Mouse (Mus musculus): ENCODE measurements at regions not wholly inside any gene's neighbourhood (a gene's known extent, or its start where the extent isn't known, plus 50 kb on each side); places are given as distances from the start of the nearest gene placed in this dataset.
"Not testable (repeated sequence)": the region's sequence is repeated elsewhere in the genome, so short reads cannot be mapped to it uniquely, and the experiment has no call there.

DNA sequence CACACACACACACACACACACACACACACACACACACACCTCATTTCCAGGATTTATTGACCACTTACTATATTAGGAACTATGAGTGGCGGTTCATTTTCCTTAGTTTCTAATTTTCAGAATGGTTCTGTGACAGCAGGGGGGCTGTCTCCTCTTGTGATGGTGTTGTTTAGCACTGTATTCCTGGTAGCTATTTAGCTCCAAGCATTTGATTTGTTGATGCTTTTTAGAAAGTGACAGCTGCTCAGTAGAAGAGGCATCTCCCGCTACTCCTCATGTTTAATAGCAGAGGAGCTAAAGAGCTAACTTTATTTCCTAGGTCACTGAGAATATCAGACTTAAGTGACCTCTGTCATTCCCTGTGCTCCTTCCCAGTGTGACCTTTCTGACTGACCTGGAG lies 291.8 kb downstream of the Med10 start:
- H3K4me3 ChIP-seq (ENCODE audit: low read depth, low read length) = no peak overlapping the region
- TF ChIP-seq CTCF (IDR thresholded peaks at IDR 0.05; ENCODE audit: extremely low read depth, insufficient read length, insufficient replicate concordance, low read depth, low read length) = no peak
- no peak for TF ChIP-seq POLR2A (IDR thresholded peaks at IDR 0.05; ENCODE audit: low read depth, low read length)
- H3K36me3 ChIP-seq (ENCODE audit: control insufficient read depth, insufficient read depth, low read length) = no peaks in the 10 kb centered on the region
- H3K27me3 ChIP-seq (ENCODE audit: control insufficient read depth, insufficient read depth, low read length) = no peaks in the 10 kb centered on the region
- H3K27ac ChIP-seq (ENCODE audit: insufficient read depth, low read depth, low read length) = no peak overlapping the region
- WGBS = 58% methylated on average over 2 of the region's 2 CpGs
- no peaks in the 10 kb centered on the region for H3K4me1 ChIP-seq (ENCODE audit: control insufficient read depth, insufficient read depth, insufficient read length, low read length)

DNA sequence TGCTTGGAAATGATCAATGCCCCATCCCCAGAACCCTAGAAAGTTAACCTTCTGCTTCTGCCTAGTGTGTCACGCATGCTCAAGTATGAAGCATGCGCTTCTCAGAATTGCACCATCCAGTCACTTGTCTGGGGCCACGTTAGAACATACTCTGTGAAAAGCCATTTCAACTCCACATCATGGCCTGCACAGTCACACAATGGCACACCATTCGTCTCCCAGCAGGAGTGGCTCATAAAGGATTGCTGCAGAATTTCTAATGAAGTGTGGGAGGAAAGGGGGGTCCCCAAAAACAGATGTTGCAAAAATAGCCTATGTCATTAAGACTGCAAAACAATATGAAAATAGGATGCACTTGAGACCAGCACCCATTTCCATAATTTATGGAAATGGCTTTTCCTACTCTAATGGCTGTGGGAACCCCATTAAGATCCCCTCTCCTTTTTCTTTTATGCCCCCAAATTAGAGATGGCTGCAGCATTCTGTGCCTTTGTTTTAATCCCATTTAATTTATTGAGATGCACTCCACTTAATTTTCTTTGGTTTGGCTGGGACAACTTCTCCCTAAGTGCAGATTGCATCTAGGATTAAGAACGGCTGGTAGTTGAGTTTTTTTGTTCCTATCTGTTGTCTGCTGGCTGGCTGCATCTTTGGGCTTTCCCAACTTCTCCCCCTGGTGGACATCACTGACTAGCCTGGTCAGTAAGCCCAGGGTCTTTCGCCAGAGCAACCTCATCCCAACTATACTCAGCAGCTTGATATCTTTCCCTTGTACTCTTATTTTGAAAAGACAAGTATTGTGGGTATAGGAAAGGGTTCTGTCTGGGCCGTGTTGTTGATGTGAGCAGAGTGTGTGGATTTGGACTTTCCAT lies 294.5 kb downstream of the Med10 start:
- H3K27ac ChIP-seq (ENCODE audit: insufficient read depth, low read depth, low read length) = no peak overlapping the region
- no peak overlapping the region for H3K4me3 ChIP-seq (ENCODE audit: low read depth, low read length)
- no peaks in the 10 kb centered on the region for H3K36me3 ChIP-seq (ENCODE audit: control insufficient read depth, insufficient read depth, low read length)
- H3K4me1 ChIP-seq (ENCODE audit: control insufficient read depth, insufficient read depth, insufficient read length, low read length) = no peaks in the 10 kb centered on the region
- TF ChIP-seq POLR2A (IDR thresholded peaks at IDR 0.05; ENCODE audit: low read depth, low read length) (no peak), CTCF (IDR thresholded peaks at IDR 0.05; ENCODE audit: extremely low read depth, insufficient read length, insufficient replicate concordance, low read depth, low read length) (no peak)
- whole genome bisulfite sequencing = 64% methylated on average over 7 of the region's 7 CpGs
- no peaks in the 10 kb centered on the region for H3K27me3 ChIP-seq (ENCODE audit: control insufficient read depth, insufficient read depth, low read length)

DNA sequence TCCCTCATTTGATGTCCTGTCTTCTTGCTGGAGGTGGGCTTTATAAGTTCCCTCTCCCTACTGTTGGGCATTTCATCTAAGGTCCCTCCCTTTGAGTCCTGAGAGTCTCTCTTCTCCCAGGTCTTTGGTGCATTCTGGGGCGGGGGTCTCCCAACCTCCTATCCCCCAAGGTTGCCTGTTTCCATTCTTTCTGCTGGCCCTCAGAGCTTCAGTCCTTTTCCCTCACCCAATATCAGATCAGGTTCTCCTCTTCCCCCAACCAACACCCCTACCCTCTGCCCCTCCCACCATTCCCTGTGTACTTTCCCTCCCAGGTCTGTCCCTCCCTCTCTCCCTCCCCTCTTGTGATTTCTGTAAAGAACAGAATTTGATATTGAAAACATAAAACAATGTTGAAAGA lies 297.9 kb downstream of the Med10 start:
- 62% methylated on average over 1 of the region's 1 CpGs for WGBS
- not testable (repeated sequence) for H3K36me3 ChIP-seq (ENCODE audit: control insufficient read depth, insufficient read depth, low read length); H3K4me1 ChIP-seq (ENCODE audit: control insufficient read depth, insufficient read depth, insufficient read length, low read length); H3K27me3 ChIP-seq (ENCODE audit: control insufficient read depth, insufficient read depth, low read length); H3K4me3 ChIP-seq (ENCODE audit: low read depth, low read length); H3K27ac ChIP-seq (ENCODE audit: insufficient read depth, low read depth, low read length)

DNA sequence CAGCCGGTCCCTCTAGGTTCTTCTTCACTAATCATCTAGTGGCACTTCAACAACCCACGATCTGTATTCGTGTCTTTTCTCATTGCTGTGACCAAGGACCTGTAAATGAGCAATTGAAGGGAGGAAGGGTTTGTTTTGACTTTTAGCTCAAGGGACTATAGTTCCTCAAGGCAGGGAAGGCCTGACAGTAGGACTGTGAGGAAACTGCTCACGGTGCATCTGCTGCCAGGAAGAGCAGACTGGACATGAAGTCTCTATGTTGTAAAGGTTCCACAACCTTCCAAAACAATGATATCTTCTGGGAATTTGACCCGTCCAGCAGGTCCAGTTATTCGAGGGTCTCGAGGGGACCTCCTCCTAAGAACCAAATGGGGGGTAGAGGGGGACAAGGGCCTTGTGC lies 300.8 kb downstream of the Med10 start:
- Histone ChIP-seq H3K27me3 (ENCODE audit: control insufficient read depth, insufficient read depth, low read length) (no peaks in the 10 kb centered on the region), H3K4me3 (ENCODE audit: low read depth, low read length) (no peak overlapping the region), H3K4me1 (ENCODE audit: control insufficient read depth, insufficient read depth, insufficient read length, low read length) (no peaks in the 10 kb centered on the region), H3K27ac (ENCODE audit: insufficient read depth, low read depth, low read length) (no peak overlapping the region), H3K36me3 (ENCODE audit: control insufficient read depth, insufficient read depth, low read length) (no peaks in the 10 kb centered on the region)
- 76% methylated on average over 7 of the region's 7 CpGs for WGBS
- TF ChIP-seq POLR2A (IDR thresholded peaks at IDR 0.05; ENCODE audit: low read depth, low read length) (no peak), CTCF (IDR thresholded peaks at IDR 0.05; ENCODE audit: extremely low read depth, insufficient read length, insufficient replicate concordance, low read depth, low read length) (no peak)

DNA sequence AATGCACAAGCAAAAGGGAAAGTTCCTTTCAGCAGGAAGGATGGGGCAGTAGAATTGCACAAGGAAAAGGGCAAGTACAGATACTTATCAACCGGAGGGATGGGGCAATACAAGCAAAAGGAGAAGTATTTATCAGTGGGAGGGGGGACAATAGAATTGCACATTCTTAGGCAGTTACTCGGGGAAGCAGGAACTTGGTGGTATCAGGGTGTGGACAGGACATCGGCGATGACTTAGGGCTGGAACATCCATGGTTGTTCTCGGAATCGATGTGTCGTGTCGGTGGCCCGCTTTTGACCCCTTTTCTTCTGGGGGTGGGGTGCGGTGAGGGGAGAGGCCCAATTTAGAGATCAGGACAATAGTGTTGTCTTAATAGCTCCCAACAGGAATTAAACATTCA lies 301.3 kb downstream of the Med10 start:
- H3K4me3 ChIP-seq (ENCODE audit: low read depth, low read length); H3K4me1 ChIP-seq (ENCODE audit: control insufficient read depth, insufficient read depth, insufficient read length, low read length); H3K27ac ChIP-seq (ENCODE audit: insufficient read depth, low read depth, low read length); H3K27me3 ChIP-seq (ENCODE audit: control insufficient read depth, insufficient read depth, low read length); H3K36me3 ChIP-seq (ENCODE audit: control insufficient read depth, insufficient read depth, low read length): not testable (repeated sequence)
- 86% methylated on average over 10 of the region's 10 CpGs for WGBS

DNA sequence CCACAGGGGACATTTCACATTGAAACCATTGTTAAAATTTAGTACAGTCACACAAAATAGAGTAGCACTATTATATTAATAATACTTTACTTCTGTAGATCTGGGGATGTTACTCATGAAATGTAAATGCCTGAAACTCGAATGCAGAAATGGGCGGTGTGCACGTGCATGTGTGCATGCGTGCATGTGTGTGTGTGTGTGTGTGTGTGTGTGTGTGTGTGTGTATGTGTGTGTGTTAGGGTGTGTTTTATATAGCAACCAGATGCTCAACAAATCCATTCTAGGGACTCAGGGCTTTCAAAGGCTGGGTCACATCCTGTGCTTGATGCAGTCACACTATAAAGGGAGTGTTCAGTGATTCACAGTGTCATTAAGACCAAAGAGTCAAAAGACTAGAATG lies 301.7 kb downstream of the Med10 start:
- TF ChIP-seq CTCF (IDR thresholded peaks at IDR 0.05; ENCODE audit: extremely low read depth, insufficient read length, insufficient replicate concordance, low read depth, low read length) (no peak), POLR2A (IDR thresholded peaks at IDR 0.05; ENCODE audit: low read depth, low read length) (no peak)
- WGBS = 80% methylated on average over 4 of the region's 4 CpGs
- Histone ChIP-seq H3K27ac (ENCODE audit: insufficient read depth, low read depth, low read length) (no peak overlapping the region), H3K36me3 (ENCODE audit: control insufficient read depth, insufficient read depth, low read length) (no peaks in the 10 kb centered on the region), H3K27me3 (ENCODE audit: control insufficient read depth, insufficient read depth, low read length) (no peaks in the 10 kb centered on the region), H3K4me3 (ENCODE audit: low read depth, low read length) (no peak overlapping the region), H3K4me1 (ENCODE audit: control insufficient read depth, insufficient read depth, insufficient read length, low read length) (no peaks in the 10 kb centered on the region)

DNA sequence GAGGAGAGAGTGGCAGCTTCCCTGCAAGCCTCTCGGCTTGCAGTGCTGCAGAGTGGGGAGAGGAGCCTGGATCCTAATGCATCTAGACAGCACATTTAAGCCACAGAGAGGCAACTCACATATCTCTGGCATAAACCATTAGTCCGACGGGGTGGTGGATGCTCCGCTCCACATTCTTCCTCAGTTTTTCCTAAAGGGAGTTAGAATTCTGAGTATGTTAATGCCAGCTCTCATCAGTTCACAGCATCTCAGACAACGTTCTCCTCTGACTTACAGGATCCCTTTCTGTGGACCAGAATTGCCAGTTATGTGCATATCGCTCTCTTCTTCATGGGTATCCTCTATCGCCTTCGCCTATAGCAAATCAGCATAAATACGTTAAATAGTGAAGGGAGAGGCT lies 313.4 kb downstream of the Med10 start:
- no peak overlapping the region for H3K4me3 ChIP-seq (ENCODE audit: low read depth, low read length)
- no peak overlapping the region for H3K27ac ChIP-seq (ENCODE audit: insufficient read depth, low read depth, low read length)
- no peaks in the 10 kb centered on the region for H3K36me3 ChIP-seq (ENCODE audit: control insufficient read depth, insufficient read depth, low read length)
- no peaks in the 10 kb centered on the region for H3K4me1 ChIP-seq (ENCODE audit: control insufficient read depth, insufficient read depth, insufficient read length, low read length)
- H3K27me3 ChIP-seq (ENCODE audit: control insufficient read depth, insufficient read depth, low read length) = no peaks in the 10 kb centered on the region
- 85% methylated on average over 9 of the region's 9 CpGs for WGBS
- TF ChIP-seq CTCF (IDR thresholded peaks at IDR 0.05; ENCODE audit: extremely low read depth, insufficient read length, insufficient replicate concordance, low read depth, low read length) = no peak
- TF ChIP-seq POLR2A (IDR thresholded peaks at IDR 0.05; ENCODE audit: low read depth, low read length) = no peak

Data from small intestine, adult 2 months (tissue).